Mouse (Mus musculus) embryo, embryonic 10.5 days (tissue): ENCODE measurements around the gene Nutf2.
"Not testable (repeated sequence)": the region's sequence is repeated elsewhere in the genome, so short reads cannot be mapped to it uniquely, and the experiment has no call there.

Experiments
- DNase-seq: peaks from one replicate; pipeline ENCODE4 v3.0.0-alpha.2; 2015; ENCODE audit warnings: low spot score

The Nutf2 gene

GRCm38 (mm10) chr8:105860143-105860981 lies at the start of gene Nutf2:
Gene Nutf2, plus strand, starts transcription at chr8:105860580.
- DNase-seq: peak; percentile 99

GRCm38 (mm10) chr8:105811061-105811460 lies 49.3 kb upstream of the Nutf2 start:
- no peak for DNase-seq

DNA sequence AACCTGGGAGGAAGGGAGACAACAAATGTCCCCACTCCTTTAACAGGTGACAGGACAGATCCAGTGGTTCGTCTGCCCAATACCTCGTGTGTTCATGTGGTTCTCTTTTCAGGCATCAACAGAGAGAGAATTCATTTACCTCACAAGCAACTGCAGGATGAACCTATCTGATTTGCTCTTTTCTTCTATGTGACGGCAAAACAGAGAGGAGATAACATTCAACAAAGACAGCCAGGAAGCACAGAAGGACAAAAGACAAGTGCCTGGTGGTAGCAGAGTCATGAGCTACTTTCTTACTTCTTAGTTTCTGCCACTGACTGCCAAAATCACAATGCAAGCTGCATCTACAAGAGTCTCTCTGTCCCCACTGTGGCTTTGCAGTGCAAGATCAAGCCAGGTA lies 48.8 kb upstream of the Nutf2 start:
- DNase-seq: no peak

GRCm38 (mm10) chr8:105812511-105812910 lies 47.9 kb upstream of the Nutf2 start:
- no peak for DNase-seq

DNA sequence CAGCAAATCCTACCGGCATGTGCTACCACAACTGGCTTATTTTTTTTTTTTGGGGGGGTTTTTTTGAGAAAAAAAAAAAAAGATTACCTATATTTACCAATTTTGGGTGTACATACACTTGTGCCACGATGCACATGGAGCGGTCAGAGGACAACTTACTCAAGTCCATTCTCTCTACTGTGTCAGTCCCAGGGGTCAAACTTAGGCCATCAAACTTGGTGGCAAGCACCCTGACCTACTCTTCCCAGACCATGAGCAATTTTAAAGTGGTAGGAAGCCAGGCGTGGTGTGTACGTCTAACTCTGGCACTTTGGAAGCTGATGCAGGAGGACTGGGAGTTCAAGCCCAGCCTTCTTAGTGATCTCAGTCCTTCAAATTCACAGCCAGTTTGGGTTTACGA lies 47.1 kb upstream of the Nutf2 start:
- no peak for DNase-seq

DNA sequence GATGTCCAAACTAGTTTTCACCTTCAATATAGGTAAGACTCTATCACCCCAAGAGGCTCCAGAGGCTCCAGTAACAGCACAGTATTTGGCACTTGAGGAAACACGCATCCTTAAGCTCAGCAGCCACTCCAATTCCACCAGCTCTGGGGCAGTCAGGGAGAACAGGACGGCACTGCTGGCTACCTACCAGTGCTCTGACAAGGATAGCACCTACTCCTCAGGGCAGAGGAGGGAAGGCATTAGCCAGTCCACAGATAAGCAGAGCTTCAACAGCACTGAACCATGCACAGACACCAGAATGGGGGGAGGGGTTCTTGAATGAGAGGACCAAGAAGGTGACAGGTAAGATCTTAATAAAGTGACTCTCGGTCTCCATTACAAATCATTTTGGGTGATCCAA lies 40.7 kb upstream of the Nutf2 start:
- no peak for DNase-seq

DNA sequence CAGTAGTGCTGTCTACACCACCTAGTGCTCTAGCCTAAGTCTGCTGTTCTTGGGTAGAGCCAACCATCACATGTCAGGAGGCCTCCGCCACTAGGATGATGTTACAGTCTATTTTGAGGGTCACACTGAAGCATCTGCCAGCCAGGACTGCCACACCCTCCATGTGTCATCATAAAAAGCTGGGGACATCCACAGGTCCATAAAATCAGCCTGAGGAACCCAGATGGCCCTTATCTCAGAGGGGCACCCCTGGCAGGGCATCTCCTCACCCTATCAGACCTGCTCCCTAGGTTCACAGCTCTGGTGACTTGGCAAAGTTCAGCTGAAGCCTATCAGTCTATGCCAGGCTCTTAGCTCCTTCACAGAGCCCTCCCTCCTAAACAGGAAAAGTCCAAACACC lies 39.5 kb upstream of the Nutf2 start:
- no peak for DNase-seq

DNA sequence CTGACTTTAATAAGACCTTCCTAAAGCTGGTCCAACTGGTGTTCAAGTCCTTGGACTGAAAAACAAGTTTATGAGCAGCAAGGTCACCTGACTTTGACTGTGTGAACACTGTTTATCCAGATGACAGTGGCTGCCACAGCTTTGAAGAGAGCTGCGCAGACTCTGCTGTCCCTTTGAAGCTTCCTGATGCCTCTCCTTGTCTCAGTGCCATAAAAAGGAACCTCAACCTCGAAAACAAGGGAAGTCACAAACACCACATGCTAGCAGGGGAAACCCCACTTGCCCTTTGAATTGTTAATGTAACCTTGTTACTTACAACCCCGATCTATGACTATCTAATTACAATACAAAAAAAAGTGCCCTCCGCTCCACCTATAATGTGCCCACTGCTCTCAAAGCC lies 34.9 kb upstream of the Nutf2 start:
- DNase-seq: no peak

GRCm38 (mm10) chr8:105826379-105826778 lies 34.0 kb upstream of the Nutf2 start:
- peak; percentile 7 for DNase-seq

GRCm38 (mm10) chr8:105826861-105827848 lies 33.2 kb upstream of the Nutf2 start, which contains the start of the genes Ranbp10 and Tsnaxip1:
Gene Ranbp10, minus strand, starts transcription at chr8:105827350.
Gene Tsnaxip1, plus strand, starts transcription at chr8:105827731.
- peak; percentile 100 for DNase-seq

DNA sequence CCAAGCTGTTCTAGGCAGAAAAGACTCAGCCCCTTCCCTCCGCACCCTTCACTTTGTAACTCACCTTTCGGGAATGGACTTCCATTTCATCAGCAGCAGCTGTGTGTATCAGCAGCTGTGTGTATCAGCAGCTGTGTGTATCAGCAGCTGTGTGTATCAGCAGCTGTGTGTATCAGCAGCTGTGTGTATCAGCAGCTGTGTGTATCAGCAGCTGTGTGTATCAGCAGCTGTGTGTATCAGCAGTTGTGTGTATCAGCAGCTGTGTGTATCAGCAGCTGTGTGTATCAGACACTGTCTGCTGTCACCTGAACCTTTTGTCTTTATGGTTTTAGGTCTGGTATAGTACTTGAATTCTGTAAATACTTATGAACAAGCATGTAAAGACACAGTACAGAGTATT lies 26.6 kb upstream of the Nutf2 start:
- DNase-seq: not testable (repeated sequence)

DNA sequence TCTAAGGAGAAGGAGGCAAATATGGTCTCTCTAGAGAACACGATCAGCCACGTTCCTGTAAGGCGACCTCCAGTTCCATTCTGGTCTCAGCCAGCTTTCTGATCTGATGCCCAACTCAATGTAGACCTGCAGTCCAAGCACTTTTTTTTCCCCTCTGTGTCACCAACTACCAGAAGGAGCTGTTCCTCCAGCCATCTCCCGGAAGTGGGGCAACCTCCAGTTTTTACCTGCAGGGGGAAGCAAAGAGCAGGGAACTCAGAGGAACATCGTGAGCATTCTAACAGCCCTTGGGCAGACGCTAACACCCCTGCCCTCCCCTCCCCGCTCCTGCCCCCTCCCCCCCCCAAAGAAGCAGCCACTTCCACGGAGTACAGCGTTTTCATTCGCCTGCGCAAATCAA lies 25.1 kb upstream of the Nutf2 start:
- peak; percentile 69 for DNase-seq

- no peak for DNase-seq
These were observed 23.4 kb upstream of the Nutf2 start for GRCm38 (mm10) chr8:105836991-105837390.

DNA sequence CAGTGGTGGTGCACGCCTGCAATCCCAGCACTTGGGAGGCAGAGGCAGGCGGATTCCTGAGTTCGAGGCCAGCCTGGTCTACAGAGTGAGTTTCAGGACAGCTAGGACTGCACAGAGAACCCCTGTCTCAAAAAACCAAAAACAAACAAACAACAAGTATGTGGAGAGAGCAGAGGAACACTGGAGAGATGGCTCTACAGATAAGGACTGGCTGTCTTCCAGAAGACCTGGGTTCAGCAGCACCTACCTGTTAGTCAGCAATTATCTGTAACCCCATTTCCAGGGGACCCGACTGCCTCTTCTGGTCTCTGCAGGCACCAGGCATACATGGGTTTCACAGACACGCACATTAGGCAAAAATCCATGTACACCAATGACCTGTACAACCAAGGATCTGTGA lies 21.2 kb upstream of the Nutf2 start:
- DNase-seq: no peak

DNA sequence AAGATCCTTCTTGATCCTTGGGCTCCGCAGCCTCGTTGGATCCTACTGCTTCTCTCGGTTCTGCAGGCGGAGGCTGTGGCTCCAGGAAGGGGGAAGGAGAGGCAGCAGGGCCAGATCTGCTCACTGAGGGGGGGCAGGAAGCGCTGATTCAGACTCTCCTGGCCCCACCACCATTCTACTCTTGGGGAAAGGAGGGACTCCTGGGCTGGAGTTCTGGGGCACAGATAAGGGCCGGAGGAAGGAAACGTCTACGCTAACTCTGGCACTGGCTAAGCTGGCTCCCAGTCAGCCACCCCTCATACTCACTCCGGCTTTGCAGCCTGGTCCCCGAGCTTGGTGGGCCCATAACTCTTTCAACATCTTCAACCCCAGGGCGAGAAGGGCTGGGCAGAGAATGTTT lies 13.7 kb upstream of the Nutf2 start:
- DNase-seq: no peak

DNA sequence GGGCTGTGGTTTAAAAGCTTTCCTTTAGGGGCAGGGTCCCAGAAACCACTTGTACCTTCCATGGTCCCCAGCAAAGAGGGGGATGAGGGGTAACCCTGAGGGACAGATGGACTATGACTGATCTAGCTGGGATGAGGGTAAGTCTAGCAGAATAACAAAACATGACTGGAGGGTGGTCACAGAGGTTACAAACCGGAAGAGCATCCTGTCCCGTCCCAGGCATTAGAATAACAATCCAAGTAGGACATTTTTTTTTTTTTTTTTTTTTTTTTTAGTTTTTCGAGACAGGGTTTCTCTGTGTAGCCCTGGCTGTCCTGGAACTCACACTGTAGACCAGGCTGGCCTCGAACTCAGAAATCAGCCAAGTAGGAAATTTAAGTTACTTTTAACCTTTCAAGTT lies 10.4 kb upstream of the Nutf2 start:
- DNase-seq: no peak

DNA sequence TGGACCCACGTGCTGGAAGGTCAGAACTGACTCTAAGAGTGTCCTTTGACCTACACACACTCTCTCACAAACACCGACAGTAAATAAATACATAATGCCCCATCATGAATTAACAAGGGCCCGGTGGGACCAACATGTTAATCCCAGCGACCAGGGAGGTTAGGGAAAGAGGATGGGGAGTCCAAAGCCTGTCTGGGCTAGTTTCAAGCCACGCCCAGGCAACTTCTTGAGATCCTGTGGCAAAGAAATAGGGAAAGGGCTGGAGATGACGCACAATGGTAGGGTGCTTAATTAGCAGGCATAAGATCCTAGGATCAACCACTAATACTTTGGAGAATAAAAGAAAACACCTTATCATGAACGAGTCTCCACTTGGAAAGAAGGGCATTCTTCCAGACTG lies 9.8 kb upstream of the Nutf2 start:
- no peak for DNase-seq

GRCm38 (mm10) chr8:105851651-105852143 lies 8.7 kb upstream of the Nutf2 start:
- DNase-seq: peak; percentile 98

DNA sequence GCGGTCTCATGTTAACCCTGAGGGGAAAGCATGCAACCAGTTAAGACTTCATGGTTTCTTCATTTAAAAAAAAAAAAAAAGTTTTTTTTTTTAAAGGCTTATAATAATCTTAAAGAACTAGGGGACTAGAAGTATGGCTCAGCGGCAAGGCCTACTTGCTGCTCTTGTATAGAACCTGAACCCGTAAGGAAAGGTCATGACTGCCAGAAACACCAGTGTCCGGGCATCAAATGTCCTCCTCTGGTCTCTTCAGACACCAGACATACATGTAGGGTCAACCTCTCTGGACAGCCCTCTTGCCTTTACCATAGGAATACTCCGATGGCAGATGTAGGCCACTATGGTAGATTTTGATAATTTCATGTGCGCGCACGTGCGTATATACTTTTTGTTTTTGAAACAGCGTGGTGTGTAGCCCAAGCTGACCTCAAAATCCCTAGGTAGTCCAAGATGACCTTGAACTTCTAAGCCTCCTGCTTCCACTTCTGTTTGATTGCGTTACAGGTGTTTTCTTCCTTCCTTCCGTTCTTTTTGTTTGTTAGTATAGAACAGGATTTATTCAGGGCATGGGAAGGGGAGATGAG lies 8.1 kb upstream of the Nutf2 start:
- DNase-seq: no peak

DNA sequence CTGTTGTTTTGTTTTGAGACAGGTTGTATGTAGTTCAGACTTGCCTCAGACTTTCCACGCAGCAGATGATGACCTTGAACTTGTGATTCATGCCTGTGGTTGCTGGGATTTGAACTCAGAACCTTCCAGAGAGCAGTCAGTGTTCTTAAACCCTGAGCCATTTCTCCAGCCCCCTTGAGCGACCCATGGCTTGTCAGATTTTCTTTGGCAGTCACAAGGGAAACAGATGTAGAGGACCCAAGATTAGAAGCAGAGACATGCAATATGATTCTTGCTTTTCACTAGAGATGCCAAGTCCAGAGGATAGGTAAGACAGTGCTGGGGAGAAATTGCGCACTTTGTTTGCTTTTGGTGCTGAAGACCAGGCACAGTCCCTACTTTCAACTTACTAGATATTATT lies 7.2 kb upstream of the Nutf2 start, which contains the start of gene Cenpt:
TSS of gene Cenpt (minus strand) at position 101 of the 400 bp plus-strand sequence.
- no peak for DNase-seq

DNA sequence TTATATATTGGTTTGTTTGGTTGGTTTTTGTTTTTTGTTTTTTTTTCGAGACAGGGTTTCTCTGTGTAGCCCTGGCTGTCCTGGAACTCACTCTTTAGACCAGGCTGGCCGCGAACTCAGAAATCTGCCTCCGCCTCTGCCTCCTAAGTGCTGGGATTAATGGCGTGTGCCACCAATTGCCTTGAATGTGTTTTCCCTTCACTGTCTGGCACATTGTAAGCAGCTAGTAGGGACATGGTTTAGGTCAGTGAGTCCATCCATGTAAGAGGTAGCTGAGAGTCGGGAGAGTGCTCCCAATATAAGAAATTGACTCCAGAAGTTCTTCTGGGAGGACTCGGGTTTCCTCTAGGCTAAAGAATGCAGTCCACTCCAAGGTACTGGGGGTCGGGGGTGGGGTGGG lies 6.1 kb upstream of the Nutf2 start:
- DNase-seq: no peak

- peak; percentile 97 for DNase-seq
These were observed 5.6 kb upstream of the Nutf2 start, which contains the start of gene Thap11 for GRCm38 (mm10) chr8:105854715-105855216. Gene Thap11, plus strand, starts transcription at chr8:105855132.
